Mouse (Mus musculus) CH12.LX (cell line): ENCODE data around the gene Rhcg. TPM values are rescaled to one million over a fixed set of nuclear protein-coding genes. Genes with fewer than 3 reads are reported as not detected.
A peak's percentile ranks its signal among the peaks of the same experiment; 100 is the strongest.

Experiments used
- DNase-seq: peaks from one replicate; pipeline ENCODE4 v3.0.0-alpha.2; 2013; ENCODE audit errors: extremely low read depth
- H3K27ac ChIP-seq: 2 replicates; pipeline ENCODE4 v1.5.1; 2012; ENCODE audit warnings: low read depth, mild to moderate bottlenecking, control low read depth, moderate library complexity; ENCODE audit not compliant: insufficient read depth
- H3K27me3 ChIP-seq: replicated peaks from 2 replicates; pipeline ENCODE3; 2012; ENCODE audit warnings: inconsistent platforms
- H3K36me3 ChIP-seq, 2 experiments: replicated peaks in 1 of 2; 2 replicates each; pipeline versions ENCODE3 to v1.6.1; 2012; ENCODE audit warnings: inconsistent platforms in 1 of 2, low read length in 1 of 2, mild to moderate bottlenecking in 1 of 2, mixed read lengths in 1 of 2, moderate library complexity in 1 of 2; ENCODE audit not compliant: control insufficient read depth in 1 of 2, insufficient read depth in 1 of 2
- H3K4me1 ChIP-seq, 2 experiments: 2 replicates each; pipeline ENCODE4 v1.6.1; 2012; ENCODE audit warnings: inconsistent platforms in 1 of 2, moderate library complexity in 1 of 2; ENCODE audit not compliant: insufficient read depth in 2 of 2, control insufficient read depth in 1 of 2
- H3K4me2 ChIP-seq: 2 replicates; pipeline ENCODE4 v1.6.1; 2012; ENCODE audit warnings: low read depth, mild to moderate bottlenecking, control low read depth; ENCODE audit not compliant: poor library complexity, insufficient read depth, severe bottlenecking
- H3K4me3 ChIP-seq, 3 experiments: fragments of 150-350 bp in 1 of 3; sonication (generic) in 1 of 3; replicated peaks in 1 of 3; 2 replicates each; pipeline versions ENCODE3 to v1.5.1; 2011 to 2012; ENCODE audit warnings: low read depth in 2 of 3, low read length in 2 of 3, mild to moderate bottlenecking in 2 of 3, moderate library complexity in 2 of 3, control low read depth in 1 of 3, improper control_type of control experiment in 1 of 3, inconsistent platforms in 1 of 3, mixed read lengths in 1 of 3; ENCODE audit not compliant: poor library complexity in 1 of 3
- H3K79me2 ChIP-seq: replicated peaks from 2 replicates; pipeline ENCODE4 v1.6.1; 2012; ENCODE audit warnings: mild to moderate bottlenecking, moderate library complexity; ENCODE audit not compliant: control insufficient read depth, poor library complexity, insufficient read depth, severe bottlenecking; ENCODE audit errors: extremely low read depth
- H3K9ac ChIP-seq: 2 replicates; pipeline ENCODE4 v1.6.1; 2012; ENCODE audit warnings: low read depth, mild to moderate bottlenecking, control low read depth, moderate library complexity; ENCODE audit not compliant: insufficient read depth
- H3K9me3 ChIP-seq: replicated peaks from 2 replicates; pipeline ENCODE3; 2012; ENCODE audit warnings: low read length, inconsistent platforms, mixed read lengths
- CHD2 ChIP-seq: IDR thresholded peaks from 2 replicates; pipeline ENCODE4 v1.6.1; 2011; ENCODE audit warnings: low read length, improper control_type of control experiment
- CTCF ChIP-seq, 2 experiments: IDR thresholded peaks in 1 of 2; conservative IDR thresholded peaks in 1 of 2; 2 replicates each; pipeline ENCODE4 v1.5.1; 2011 to 2012; ENCODE audit warnings: low read depth in 2 of 2, low read length in 2 of 2, improper control_type of control experiment in 1 of 2, inconsistent platforms in 1 of 2, mild to moderate bottlenecking in 1 of 2, moderate library complexity in 1 of 2
- ELF1 ChIP-seq: IDR thresholded peaks from 2 replicates; pipeline ENCODE4 v1.6.1; 2014; ENCODE audit warnings: low read depth, mild to moderate bottlenecking, inconsistent platforms, low read length, improper control_type of control experiment
- EP300 ChIP-seq: IDR thresholded peaks from 2 replicates; pipeline ENCODE4 v1.6.1; 2011; ENCODE audit warnings: low read length, improper control_type of control experiment
- GABPA ChIP-seq: IDR thresholded peaks from 2 replicates; pipeline ENCODE4 v1.6.1; 2012; ENCODE audit warnings: low read depth, low read length, improper control_type of control experiment, inconsistent platforms; ENCODE audit not compliant: insufficient replicate concordance
- IRF4 ChIP-seq: IDR thresholded peaks from 2 replicates; pipeline ENCODE4 v1.6.1; 2014; ENCODE audit warnings: low read depth, mild to moderate bottlenecking, inconsistent platforms, low read length, improper control_type of control experiment
- KAT2A ChIP-seq: IDR thresholded peaks from 2 replicates; pipeline ENCODE4 v1.6.1; 2012; ENCODE audit warnings: low read length, improper control_type of control experiment, inconsistent platforms; ENCODE audit not compliant: insufficient replicate concordance
- MAZ ChIP-seq: IDR thresholded peaks from 2 replicates; pipeline ENCODE4 v1.6.1; 2012; ENCODE audit warnings: low read depth, mild to moderate bottlenecking, inconsistent platforms, low read length, improper control_type of control experiment, moderate library complexity
- NELFE ChIP-seq: IDR thresholded peaks from 2 replicates; pipeline ENCODE4 v1.6.1; 2011; ENCODE audit warnings: low read depth, low read length, improper control_type of control experiment
- NRF1 ChIP-seq: IDR thresholded peaks from 2 replicates; pipeline ENCODE4 v1.6.1; 2014; ENCODE audit warnings: low read depth, mild to moderate bottlenecking, inconsistent platforms, low read length, improper control_type of control experiment, moderate library complexity
- RAD21 ChIP-seq: IDR thresholded peaks from 2 replicates; pipeline ENCODE4 v1.6.1; 2011; ENCODE audit warnings: low read depth, mild to moderate bottlenecking, low read length, improper control_type of control experiment, moderate library complexity
- RCOR1 ChIP-seq: conservative IDR thresholded peaks from 2 replicates; pipeline ENCODE4 v1.6.1; 2012; ENCODE audit warnings: low read depth, mild to moderate bottlenecking, inconsistent platforms, low read length, improper control_type of control experiment
- SMC3 ChIP-seq: IDR thresholded peaks from 2 replicates; pipeline ENCODE4 v1.6.1; 2011; ENCODE audit warnings: low read depth, low read length, improper control_type of control experiment
- TBP ChIP-seq: conservative IDR thresholded peaks from 2 replicates; pipeline ENCODE4 v1.6.1; 2011; ENCODE audit warnings: low read depth, low read length, improper control_type of control experiment
- TCF12 ChIP-seq: IDR thresholded peaks from 2 replicates; pipeline ENCODE4 v1.6.1; 2014; ENCODE audit warnings: low read depth, mild to moderate bottlenecking, inconsistent platforms, low read length, improper control_type of control experiment
- USF2 ChIP-seq: conservative IDR thresholded peaks from 2 replicates; pipeline ENCODE4 v1.6.1; 2011; ENCODE audit warnings: low read depth, low read length, improper control_type of control experiment
- ZC3H11A ChIP-seq: IDR thresholded peaks from 2 replicates; pipeline ENCODE4 v1.6.1; 2012; ENCODE audit warnings: low read depth, mild to moderate bottlenecking, inconsistent platforms, low read length, improper control_type of control experiment
- ZMIZ1 ChIP-seq: IDR thresholded peaks from 2 replicates; pipeline ENCODE4 v1.6.1; 2012; ENCODE audit warnings: low read depth, mild to moderate bottlenecking, inconsistent platforms, low read length, improper control_type of control experiment
- ZNF384 ChIP-seq: IDR thresholded peaks from 2 replicates; pipeline ENCODE4 v1.6.1; 2012; ENCODE audit warnings: low read depth, low read length, improper control_type of control experiment, inconsistent platforms
- dilution Hi-C: fragments of 300-500 bp; cut with MboI; formaldehyde crosslinking; loops from 2 replicates; pipeline ENCODE4 v1.14.3; 2020; ENCODE audit warnings: low sequenced_read_pairs; ENCODE audit not compliant: extremely low pct_unique_long_range_greater_than_20kb, extremely low pct_ligation_motif_present
- in situ Hi-C: fragments of 300-500 bp; cut with MboI; formaldehyde crosslinking; loops from 3 replicates; pipeline ENCODE4 v1.14.3; 2019; ENCODE audit warnings: low sequenced_read_pairs, low pct_ligation_motif_present, low pct_unique_long_range_greater_than_20kb, mixed read lengths
- polyA plus RNA-seq: library from polyadenylated mRNA; unstranded; fragments of >175 nt; gene quantifications from 2 replicates; pipeline ENCODE4 v1.2.1, GENCODE M21; 2012; ENCODE audit warnings: low read depth; ENCODE audit not compliant: insufficient read length
- total RNA-seq, 2 experiments: library from RNA; depleted of rRNA; stranded (reverse); fragments of 300-350 nt in 1 of 2; fragments of >200 nt in 1 of 2; gene quantifications; 2 replicates each; pipeline ENCODE4 v1.2.3; 2012 to 2014

Rhcg gene
- total and polyA plus RNA-seq, 3 experiments = not detected

DNA sequence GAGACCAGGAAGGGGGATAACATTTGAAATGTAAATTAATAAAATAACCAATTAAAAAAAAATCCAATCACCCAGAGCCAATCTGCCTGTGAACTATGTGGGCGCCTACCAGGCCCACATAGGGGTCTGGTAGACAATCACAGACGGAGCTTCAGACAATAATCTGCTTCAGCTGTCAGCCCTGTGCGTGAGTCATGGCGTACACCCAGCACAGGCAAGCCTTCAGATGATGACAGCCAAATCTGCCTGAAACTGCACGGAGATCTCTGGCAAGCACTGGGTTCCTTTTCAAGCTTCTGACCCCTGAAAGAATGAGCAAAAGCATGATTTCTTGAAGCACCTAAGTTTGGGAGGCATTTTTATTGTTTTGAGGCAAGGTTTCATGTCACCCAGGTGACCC is 8.7 kb upstream of the Rhcg start:
- H3K27me3 ChIP-seq = peaks cover 78% of the 10 kb centered on the region
- DNase-seq = no peak
- H3K4me1 ChIP-seq = no peaks in the 10 kb centered on the region
- dilution Hi-C loops = no loop called here
- H3K9me3 ChIP-seq = no peaks in the 10 kb centered on the region
- in situ Hi-C loops = no loop called here
- no peak overlapping the region for H3K27ac ChIP-seq
- no peak overlapping the region for H3K9ac ChIP-seq
- no peaks in the 10 kb centered on the region for H3K36me3 ChIP-seq
- TF ChIP-seq ZC3H11A (no peak), NRF1 (no peak)
- H3K79me2 ChIP-seq = no peaks in the 10 kb centered on the region
- no peak overlapping the region for H3K4me3 ChIP-seq
- H3K4me2 ChIP-seq = no peak overlapping the region

DNA sequence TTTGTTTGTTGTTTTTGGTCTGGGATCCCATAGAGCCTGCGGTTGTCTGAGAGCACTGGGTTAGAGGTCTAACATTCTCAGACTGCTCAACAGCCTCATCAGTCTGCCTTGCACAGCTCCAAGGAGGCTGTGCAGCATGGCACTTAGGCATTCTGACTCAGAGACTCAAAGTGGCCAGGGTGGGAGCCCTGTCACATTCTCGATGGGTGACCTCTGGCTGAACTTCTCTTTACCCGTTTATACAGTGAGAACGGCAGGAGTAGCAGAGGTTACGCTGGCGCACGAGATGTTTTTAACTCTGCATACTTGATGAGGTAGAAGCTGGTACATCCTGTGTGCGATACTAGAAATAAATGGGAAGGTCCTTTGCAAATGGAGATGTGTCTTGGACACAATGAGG is 5.6 kb upstream of the Rhcg start:
- Histone ChIP-seq H3K4me1 (no peaks in the 10 kb centered on the region), H3K4me3 (no peak overlapping the region), H3K36me3 (no peaks in the 10 kb centered on the region)
- DNase-seq = no peak
- dilution Hi-C loops = no loop called here
- TF ChIP-seq RCOR1 (no peak), ZMIZ1 (no peak), TCF12 (no peak), RAD21 (no peak), NRF1 (no peak), ZNF384 (no peak), CTCF (conservative IDR thresholded peaks at IDR 0.05 in 1 of 2, IDR thresholded peaks at IDR 0.05 in 1 of 2; ENCODE audit: low read depth in 2 of 2, low read length in 2 of 2) (no peak), USF2 (no peak), KAT2A (no peak), ELF1 (no peak), GABPA (no peak)
- TF ChIP-seq, all 38 proteins: peak for 0
- no peak overlapping the region for H3K9ac ChIP-seq
- in situ Hi-C loops = no loop called here
- no peak overlapping the region for H3K4me2 ChIP-seq
- H3K27me3 ChIP-seq = peaks cover 64% of the 10 kb centered on the region
- H3K79me2 ChIP-seq = no peaks in the 10 kb centered on the region
- H3K27ac ChIP-seq = no peak overlapping the region
- no peaks in the 10 kb centered on the region for H3K9me3 ChIP-seq

DNA sequence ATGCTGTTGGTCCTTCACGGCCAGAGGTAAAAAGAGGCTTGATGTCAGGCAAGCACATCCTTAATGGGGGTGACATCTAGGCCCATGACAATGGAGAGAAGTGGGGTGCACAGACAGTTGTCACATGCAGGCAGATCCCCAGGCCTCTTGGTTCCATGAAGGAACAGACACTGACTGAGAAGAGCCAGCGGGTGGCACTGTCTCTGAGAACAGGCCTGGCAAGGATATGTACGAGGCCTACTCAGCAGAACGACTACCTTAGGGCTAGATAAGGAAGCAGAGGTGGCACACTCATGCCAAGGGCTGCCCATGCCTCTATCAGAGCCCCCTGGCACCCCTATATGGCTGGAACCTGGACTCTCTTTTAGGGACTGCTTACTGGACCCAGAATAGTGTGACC is 2.0 kb upstream of the Rhcg start:
- no peaks in the 10 kb centered on the region for H3K9me3 ChIP-seq
- no peak overlapping the region for H3K27ac ChIP-seq
- no peak overlapping the region for H3K4me2 ChIP-seq
- H3K4me1 ChIP-seq = no peaks in the 10 kb centered on the region
- H3K36me3 ChIP-seq = no peaks in the 10 kb centered on the region
- H3K79me2 ChIP-seq = no peaks in the 10 kb centered on the region
- TF ChIP-seq CHD2 = no peak
- TF ChIP-seq SMC3 = peak; percentile 42
- no peak for TF ChIP-seq TBP
- TF ChIP-seq ELF1 = no peak
- no peak for TF ChIP-seq EP300
- no peak for TF ChIP-seq IRF4
- no peak for TF ChIP-seq RCOR1
- TF ChIP-seq MAZ = no peak
- TF ChIP-seq NRF1 = no peak
- peak in 1 of 2 experiments; percentile 52; a peak in 2 of 4 replicates for TF ChIP-seq CTCF (conservative IDR thresholded peaks at IDR 0.05 in 1 of 2, IDR thresholded peaks at IDR 0.05 in 1 of 2; ENCODE audit: low read depth in 2 of 2, low read length in 2 of 2)
- TF ChIP-seq NELFE = no peak
- no peak overlapping the region for H3K9ac ChIP-seq
- peak; percentile 24 for DNase-seq
- H3K27me3 ChIP-seq = peaks cover 66% of the 10 kb centered on the region
- H3K4me3 ChIP-seq = no peak overlapping the region
- in situ Hi-C loops = no loop called here
- dilution Hi-C loops = no loop called here
